Mouse (Mus musculus): ENCODE data around the gene Dlgap1.

DNA sequence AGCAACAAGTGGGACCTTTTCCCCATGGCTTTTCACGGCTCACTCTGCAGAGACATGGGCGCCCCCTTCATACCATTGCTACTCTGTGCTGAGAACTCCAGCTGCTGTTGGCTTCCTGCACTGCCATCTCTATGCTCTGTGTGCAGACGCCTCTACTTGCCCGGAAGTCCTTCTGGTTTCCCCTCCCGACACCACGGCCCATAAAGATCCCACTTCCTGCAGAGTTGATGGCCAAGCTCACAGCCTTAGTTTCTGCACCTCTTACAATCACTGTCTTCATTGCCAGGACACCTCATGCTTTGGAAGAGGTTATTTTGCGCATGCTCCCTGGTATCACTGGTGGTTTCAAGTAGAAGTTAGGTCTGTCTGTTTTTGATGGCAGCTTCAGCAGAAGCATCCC lies 486.2 kb downstream of the Dlgap1 start:
- TF ChIP-seq CTCF (IDR thresholded peaks at IDR 0.05; ENCODE audit: low read depth) (no peak), EP300 (IDR thresholded peaks at IDR 0.05; ENCODE audit: low read depth) (no peak)
